Mouse (Mus musculus): ENCODE measurements around the gene A630095N17Rik.

DNA sequence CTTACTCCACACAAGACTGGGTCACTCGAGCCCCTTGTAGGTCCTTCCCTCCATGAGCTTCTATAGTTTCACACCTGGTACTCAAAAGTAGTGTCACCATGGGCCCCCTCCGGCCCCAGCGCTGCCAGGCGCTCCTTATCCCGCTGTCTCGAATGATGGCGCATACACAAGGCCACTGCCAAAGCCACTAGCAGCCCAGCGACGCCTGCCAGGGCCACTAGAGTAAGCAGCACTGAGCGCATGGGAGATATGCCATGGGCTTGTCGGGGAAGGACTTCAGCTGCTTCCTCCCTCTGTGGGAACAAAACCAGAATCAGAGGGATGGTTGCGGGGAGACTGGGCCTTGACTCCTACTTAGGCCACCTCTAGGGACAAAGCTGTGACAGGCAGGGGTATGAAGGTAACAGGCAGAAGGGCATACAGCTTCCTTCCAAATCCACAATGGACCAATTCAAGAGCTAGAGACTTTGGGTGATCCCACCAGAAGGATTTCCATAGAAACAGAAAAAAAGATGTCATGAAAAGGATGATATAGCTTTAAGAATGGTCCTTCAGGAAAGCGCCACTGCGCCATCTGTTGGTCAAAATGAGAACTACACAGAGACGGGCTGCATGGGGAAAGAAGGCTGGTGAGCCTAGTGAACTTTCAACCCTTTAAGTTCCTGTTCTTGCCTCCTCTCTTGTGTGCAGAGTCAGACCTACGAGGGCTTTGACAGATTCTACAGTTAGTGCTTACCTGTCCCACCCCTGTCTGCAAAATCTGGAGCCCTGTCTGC, 22.1 kb upstream of the A630095N17Rik start:
- TF ChIP-seq ZC3H11A (IDR thresholded peaks at IDR 0.05; ENCODE audit: borderline replicate concordance, low read depth, low read length) (no peak), ZNF384 (IDR thresholded peaks at IDR 0.05; ENCODE audit: low read depth, low read length) (no peak), MAFK (IDR thresholded peaks at IDR 0.05; ENCODE audit: insufficient read depth, low read depth, low read length) (no peak), CHD2 (IDR thresholded peaks at IDR 0.05; ENCODE audit: low read depth, low read length) (no peak)

Data from ES-E14 (cell line).